Mouse (Mus musculus) olfactory bulb, adult 2 months (tissue): ENCODE measurements around the gene Picalm.

Source experiments
- CTCF ChIP-seq: fragments of 200-500 bp; IDR thresholded peaks from 2 replicates; pipeline ENCODE4 v1.5.1; 2012; ENCODE audit warnings: low read depth, mild to moderate bottlenecking, low read length, moderate library complexity; ENCODE audit not compliant: insufficient read depth
- POLR2A ChIP-seq: fragments of 200-500 bp; IDR thresholded peaks from 2 replicates; pipeline ENCODE4 v1.6.1; 2012; ENCODE audit warnings: mild to moderate bottlenecking, low read depth, low read length, moderate library complexity; ENCODE audit not compliant: insufficient read depth

- TF ChIP-seq CTCF: no peak
- TF ChIP-seq POLR2A: no peak
Measured at GRCm38 (mm10) chr7:90083799-90084198, 46.2 kb upstream of the Picalm start.
